Mouse (Mus musculus): ENCODE measurements at regions not wholly inside any gene's neighbourhood (a gene's known extent, or its start where the extent isn't known, plus 50 kb on each side); places are given as distances from the start of the nearest gene placed in this dataset.

GRCm38 (mm10) chr4:32177933-32178639, 60.5 kb upstream of the Bach2 start:
- Histone ChIP-seq H3K9me3 (ENCODE audit: control insufficient read depth, low read length) (no peaks in the 10 kb centered on the region), H3K4me3 (ENCODE audit: low read depth, low read length) (no peak overlapping the region), H3K36me3 (ENCODE audit: control insufficient read depth, insufficient read depth, low read length) (no peaks in the 10 kb centered on the region), H3K27me3 (replicated peaks; ENCODE audit: control insufficient read depth, insufficient read depth, low read length) (no peaks in the 10 kb centered on the region), H3K9ac (ENCODE audit: low read length) (no peak overlapping the region), H3K27ac (ENCODE audit: low read depth) (no peak overlapping the region), H3K4me1 (replicated peaks; ENCODE audit: control insufficient read depth, insufficient read depth, low read length) (peaks cover 14% of the 10 kb centered on the region), H3K4me2 (ENCODE audit: low read length) (no peak overlapping the region)
- DNase-seq (ENCODE audit: low spot score) (no peak), ATAC-seq (replicated peaks; ENCODE audit: low FRiP score, low TSS enrichment, low read depth) (no peak)
- WGBS: 74% methylated on average over 7 of the region's 7 CpGs

GRCm38 (mm10) chr4:32179707-32180241, 58.8 kb upstream of the Bach2 start:
- Histone ChIP-seq H3K4me1 (replicated peaks; ENCODE audit: control insufficient read depth, insufficient read depth, low read length) (peaks cover 14% of the 10 kb centered on the region), H3K9me3 (ENCODE audit: control insufficient read depth, low read length) (no peaks in the 10 kb centered on the region), H3K9ac (ENCODE audit: low read length) (no peak overlapping the region), H3K4me2 (ENCODE audit: low read length) (peak overlapping the region; percentile 26), H3K27me3 (replicated peaks; ENCODE audit: control insufficient read depth, insufficient read depth, low read length) (no peaks in the 10 kb centered on the region), H3K36me3 (ENCODE audit: control insufficient read depth, insufficient read depth, low read length) (no peaks in the 10 kb centered on the region), H3K4me3 (ENCODE audit: low read depth, low read length) (no peak overlapping the region), H3K27ac (ENCODE audit: low read depth) (peak overlapping the region; percentile 62)
- WGBS: 21% methylated on average over 8 of the region's 8 CpGs
- DNase-seq (ENCODE audit: low spot score) (peak; percentile 57), ATAC-seq (replicated peaks; ENCODE audit: low FRiP score, low TSS enrichment, low read depth) (peak; percentile 87)

- H3K4me1 ChIP-seq (replicated peaks; ENCODE audit: control insufficient read depth, insufficient read depth, low read length): peaks cover 10% of the 10 kb centered on the region; the same call in 1 of the 2 replicates
- no peak overlapping the region for H3K27ac ChIP-seq (ENCODE audit: low read depth)
- no peaks in the 10 kb centered on the region for H3K9me3 ChIP-seq (ENCODE audit: control insufficient read depth, low read length)
- H3K4me3 ChIP-seq (ENCODE audit: low read depth, low read length): no peak overlapping the region
- 68% methylated on average over 4 of the region's 4 CpGs for WGBS
- DNase-seq (ENCODE audit: low spot score) (no peak), ATAC-seq (replicated peaks; ENCODE audit: low FRiP score, low TSS enrichment, low read depth) (no peak)
- no peaks in the 10 kb centered on the region for H3K27me3 ChIP-seq (replicated peaks; ENCODE audit: control insufficient read depth, insufficient read depth, low read length)
- no peak overlapping the region for H3K4me2 ChIP-seq (ENCODE audit: low read length)
- no peak overlapping the region for H3K9ac ChIP-seq (ENCODE audit: low read length)
- H3K36me3 ChIP-seq (ENCODE audit: control insufficient read depth, insufficient read depth, low read length): no peaks in the 10 kb centered on the region
These were observed 54.8 kb upstream of the Bach2 start for GRCm38 (mm10) chr4:32183791-32184190.

GRCm38 (mm10) chr4:32185986-32186385, 52.6 kb upstream of the Bach2 start:
- Histone ChIP-seq H3K4me3 (ENCODE audit: low read depth, low read length) (no peak overlapping the region), H3K27me3 (replicated peaks; ENCODE audit: control insufficient read depth, insufficient read depth, low read length) (no peaks in the 10 kb centered on the region), H3K36me3 (ENCODE audit: control insufficient read depth, insufficient read depth, low read length) (no peaks in the 10 kb centered on the region), H3K27ac (ENCODE audit: low read depth) (no peak overlapping the region), H3K4me1 (replicated peaks; ENCODE audit: control insufficient read depth, insufficient read depth, low read length) (no peaks in the 10 kb centered on the region), H3K4me2 (ENCODE audit: low read length) (no peak overlapping the region), H3K9me3 (ENCODE audit: control insufficient read depth, low read length) (no peaks in the 10 kb centered on the region), H3K9ac (ENCODE audit: low read length) (no peak overlapping the region)
- whole genome bisulfite sequencing: 80% methylated on average over 10 of the region's 10 CpGs
- ATAC-seq (replicated peaks; ENCODE audit: low FRiP score, low TSS enrichment, low read depth): no peak
- DNase-seq (ENCODE audit: low spot score): no peak

GRCm38 (mm10) chr4:32187154-32187553, 51.5 kb upstream of the Bach2 start:
- H3K9me3 ChIP-seq (ENCODE audit: control insufficient read depth, low read length): no peaks in the 10 kb centered on the region
- H3K27ac ChIP-seq (ENCODE audit: low read depth): no peak overlapping the region
- H3K4me2 ChIP-seq (ENCODE audit: low read length): no peak overlapping the region
- no peaks in the 10 kb centered on the region for H3K27me3 ChIP-seq (replicated peaks; ENCODE audit: control insufficient read depth, insufficient read depth, low read length)
- H3K9ac ChIP-seq (ENCODE audit: low read length): no peak overlapping the region
- DNase-seq (ENCODE audit: low spot score) (no peak), ATAC-seq (replicated peaks; ENCODE audit: low FRiP score, low TSS enrichment, low read depth) (no peak)
- no peaks in the 10 kb centered on the region for H3K36me3 ChIP-seq (ENCODE audit: control insufficient read depth, insufficient read depth, low read length)
- no peaks in the 10 kb centered on the region for H3K4me1 ChIP-seq (replicated peaks; ENCODE audit: control insufficient read depth, insufficient read depth, low read length)
- no peak overlapping the region for H3K4me3 ChIP-seq (ENCODE audit: low read depth, low read length)
- 79% methylated on average over 4 of the region's 4 CpGs for WGBS

- Histone ChIP-seq H3K4me3 (ENCODE audit: low read depth, low read length) (no peak overlapping the region), H3K27ac (ENCODE audit: low read depth) (no peak overlapping the region), H3K4me2 (ENCODE audit: low read length) (no peak overlapping the region), H3K4me1 (replicated peaks; ENCODE audit: control insufficient read depth, insufficient read depth, low read length) (no peaks in the 10 kb centered on the region), H3K9me3 (ENCODE audit: control insufficient read depth, low read length) (no peaks in the 10 kb centered on the region), H3K36me3 (ENCODE audit: control insufficient read depth, insufficient read depth, low read length) (no peaks in the 10 kb centered on the region), H3K27me3 (replicated peaks; ENCODE audit: control insufficient read depth, insufficient read depth, low read length) (no peaks in the 10 kb centered on the region), H3K9ac (ENCODE audit: low read length) (no peak overlapping the region)
- no peak for DNase-seq (ENCODE audit: low spot score)
- no peak for ATAC-seq (replicated peaks; ENCODE audit: low FRiP score, low TSS enrichment, low read depth)
- WGBS: 89% methylated on average over 1 of the region's 1 CpGs
These were observed 50.5 kb upstream of the Bach2 start for GRCm38 (mm10) chr4:32188076-32188475.

- DNase-seq (ENCODE audit: low spot score): no peak
- 66% methylated on average over 8 of the region's 8 CpGs for WGBS
- H3K9me3 ChIP-seq (ENCODE audit: control insufficient read depth, low read length): no peaks in the 10 kb centered on the region
- H3K9ac ChIP-seq (ENCODE audit: low read length): no peak overlapping the region
- ATAC-seq (replicated peaks; ENCODE audit: low FRiP score, low TSS enrichment, low read depth): no peak
- H3K36me3 ChIP-seq (ENCODE audit: control insufficient read depth, insufficient read depth, low read length): no peaks in the 10 kb centered on the region
- H3K4me2 ChIP-seq (ENCODE audit: low read length): no peak overlapping the region
- no peak overlapping the region for H3K4me3 ChIP-seq (ENCODE audit: low read depth, low read length)
- H3K4me1 ChIP-seq (replicated peaks; ENCODE audit: control insufficient read depth, insufficient read depth, low read length): no peaks in the 10 kb centered on the region
- H3K27me3 ChIP-seq (replicated peaks; ENCODE audit: control insufficient read depth, insufficient read depth, low read length): no peaks in the 10 kb centered on the region
- no peak overlapping the region for H3K27ac ChIP-seq (ENCODE audit: low read depth)
These were observed 49.7 kb upstream of the Bach2 start for GRCm38 (mm10) chr4:32188752-32189415.
